Mouse (Mus musculus): ENCODE measurements at regions not wholly inside any gene's neighbourhood (a gene's known extent, or its start where the extent isn't known, plus 50 kb on each side); places are given as distances from the start of the nearest gene placed in this dataset.
A peak's percentile ranks its signal among the peaks of the same experiment; 100 is the strongest.

- DNase-seq (ENCODE audit: low read depth, low spot score): no peak
Measured at GRCm38 (mm10) chr13:107541635-107541955, 502.7 kb upstream of the Smim15 start.

- DNase-seq (ENCODE audit: low read depth, low spot score): no peak
Measured at GRCm38 (mm10) chr13:107540784-107541634, 503.2 kb upstream of the Smim15 start.

GRCm38 (mm10) chr13:107540305-107540704 is 503.9 kb upstream of the Smim15 start:
- DNase-seq (ENCODE audit: low read depth, low spot score): no peak

GRCm38 (mm10) chr13:107539867-107540266 is 504.4 kb upstream of the Smim15 start:
- no peak for DNase-seq (ENCODE audit: low read depth, low spot score)

- DNase-seq (ENCODE audit: low read depth, low spot score): no peak
Measured at GRCm38 (mm10) chr13:107539326-107539725, 504.9 kb upstream of the Smim15 start.

- no peak for DNase-seq (ENCODE audit: low read depth, low spot score)
Measured at GRCm38 (mm10) chr13:107535213-107535612, 509.0 kb upstream of the Smim15 start.

GRCm38 (mm10) chr13:107533323-107533722 is 510.9 kb upstream of the Smim15 start:
- DNase-seq (ENCODE audit: low read depth, low spot score): no peak

GRCm38 (mm10) chr13:107531528-107531927 is 509.6 kb upstream of the Kif2a start:
- no peak for DNase-seq (ENCODE audit: low read depth, low spot score)

- DNase-seq (ENCODE audit: low read depth, low spot score): peak; percentile 50
Measured at GRCm38 (mm10) chr13:107531026-107531425, 509.1 kb upstream of the Kif2a start.

- DNase-seq (ENCODE audit: low read depth, low spot score): no peak
Measured at GRCm38 (mm10) chr13:107530392-107530791, 508.5 kb upstream of the Kif2a start.

- no peak for DNase-seq (ENCODE audit: low read depth, low spot score)
Measured at GRCm38 (mm10) chr13:107528724-107529456, 507.0 kb upstream of the Kif2a start.

- DNase-seq (ENCODE audit: low read depth, low spot score): no peak
Measured at GRCm38 (mm10) chr13:107522942-107523341, 501.0 kb upstream of the Kif2a start.

- DNase-seq (ENCODE audit: low read depth, low spot score): no peak
Measured at GRCm38 (mm10) chr13:107514236-107514635, 492.3 kb upstream of the Kif2a start.

GRCm38 (mm10) chr13:107513274-107514146 is 491.6 kb upstream of the Kif2a start:
- DNase-seq (ENCODE audit: low read depth, low spot score): no peak

- no peak for DNase-seq (ENCODE audit: low read depth, low spot score)
Measured at GRCm38 (mm10) chr13:107507336-107507735, 485.4 kb upstream of the Kif2a start.

- DNase-seq (ENCODE audit: low read depth, low spot score): no peak
Measured at GRCm38 (mm10) chr13:107506832-107507231, 484.9 kb upstream of the Kif2a start.

GRCm38 (mm10) chr13:107505318-107505717 is 483.4 kb upstream of the Kif2a start:
- no peak for DNase-seq (ENCODE audit: low read depth, low spot score)

GRCm38 (mm10) chr13:107502261-107502660 is 480.3 kb upstream of the Kif2a start:
- no peak for DNase-seq (ENCODE audit: low read depth, low spot score)

- peak; percentile 4 for DNase-seq (ENCODE audit: low read depth, low spot score)
Measured at GRCm38 (mm10) chr13:107500776-107501489, 479.0 kb upstream of the Kif2a start.

- no peak for DNase-seq (ENCODE audit: low read depth, low spot score)
Measured at GRCm38 (mm10) chr13:107499296-107499695, 477.4 kb upstream of the Kif2a start.

- no peak for DNase-seq (ENCODE audit: low read depth, low spot score)
Measured at GRCm38 (mm10) chr13:107495161-107495732, 473.3 kb upstream of the Kif2a start.
